Mouse (Mus musculus): ENCODE results near the gene Unc5b. TPM values are rescaled to one million over a fixed set of nuclear protein-coding genes. Genes with fewer than 3 reads are reported as not detected.

The Unc5b gene
- polyA plus RNA-seq, 1 experiment = not detected

DNA sequence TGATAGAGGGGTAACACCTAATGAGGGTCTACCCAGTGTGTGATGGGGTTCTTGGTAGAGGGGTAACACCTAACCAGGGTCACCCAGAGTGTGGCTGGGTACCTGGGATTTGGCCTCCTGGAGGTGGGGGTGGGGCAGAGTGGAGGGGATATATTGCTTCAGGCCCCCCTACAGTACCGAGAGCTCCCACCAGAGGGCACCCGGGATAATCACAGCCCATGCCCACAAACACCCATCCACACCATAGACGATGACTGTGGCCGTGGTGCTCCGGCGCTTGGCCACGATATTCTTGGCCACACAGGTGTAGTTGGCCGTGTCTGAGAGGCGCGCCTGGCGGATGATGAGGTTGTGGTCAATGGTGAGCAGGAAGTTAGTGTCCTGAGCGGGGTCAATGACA is 52.8 kb downstream of the Unc5b start:
- Histone ChIP-seq H3K4me1 (ENCODE audit: control insufficient read depth) (no peaks in the 10 kb centered on the region), H3K27me3 (ENCODE audit: control insufficient read depth) (no peaks in the 10 kb centered on the region), H3K36me3 (ENCODE audit: control insufficient read depth) (no peaks in the 10 kb centered on the region), H3K4me3 (replicated peaks) (no peak overlapping the region), H3K9me3 (ENCODE audit: control insufficient read depth, low read length) (no peaks in the 10 kb centered on the region)
- TF ChIP-seq TAL1 (IDR thresholded peaks at IDR 0.05; ENCODE audit: low read length) (no peak), GATA1 (IDR thresholded peaks at IDR 0.05; ENCODE audit: low read length) (no peak)

DNA sequence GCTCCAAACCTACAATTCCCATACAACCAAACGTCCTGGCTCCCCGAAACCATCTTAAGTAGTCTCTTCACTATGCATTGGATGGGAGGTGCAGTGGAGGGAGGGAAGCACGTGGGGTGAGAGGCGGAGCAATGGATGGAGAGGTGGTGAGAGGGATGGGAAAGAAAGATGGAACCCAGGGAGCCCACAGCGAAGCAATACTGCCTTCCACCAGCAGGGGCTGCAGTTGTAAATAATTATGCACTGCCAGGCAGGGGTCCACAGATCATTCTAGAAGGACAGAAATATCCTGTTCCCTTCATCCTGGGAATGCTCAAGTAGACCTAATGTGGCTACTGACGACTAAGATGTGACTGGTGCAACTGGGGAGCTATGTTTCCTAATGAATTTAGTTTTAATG is 55.9 kb downstream of the Unc5b start:
- TF ChIP-seq GATA1 (IDR thresholded peaks at IDR 0.05; ENCODE audit: low read length) (no peak), TAL1 (IDR thresholded peaks at IDR 0.05; ENCODE audit: low read length) (no peak)
- no peaks in the 10 kb centered on the region for H3K4me1 ChIP-seq (ENCODE audit: control insufficient read depth)
- no peaks in the 10 kb centered on the region for H3K36me3 ChIP-seq (ENCODE audit: control insufficient read depth)
- no peaks in the 10 kb centered on the region for H3K27me3 ChIP-seq (ENCODE audit: control insufficient read depth)
- no peak overlapping the region for H3K4me3 ChIP-seq (replicated peaks)
- H3K9me3 ChIP-seq (ENCODE audit: control insufficient read depth, low read length) = no peaks in the 10 kb centered on the region

DNA sequence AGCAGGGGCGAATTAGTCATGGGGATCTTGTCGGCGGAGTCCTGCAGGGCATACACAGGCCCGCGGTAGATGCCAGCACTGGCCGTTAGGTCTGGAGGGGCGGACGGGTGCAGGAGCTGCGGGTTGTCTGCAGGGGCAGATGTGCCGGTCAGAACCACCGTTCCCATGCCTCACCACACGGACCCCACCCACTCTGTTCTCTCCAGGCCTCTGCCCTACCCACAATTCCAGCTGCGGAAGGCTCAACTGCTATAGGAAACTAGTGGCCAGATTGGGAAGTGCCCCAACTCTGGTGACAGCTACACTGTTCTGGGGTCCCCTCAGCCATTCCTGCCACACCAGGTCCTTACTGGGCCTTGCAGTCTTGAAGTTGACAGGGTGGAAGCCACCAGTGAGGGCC is 56.8 kb downstream of the Unc5b start:
- H3K36me3 ChIP-seq (ENCODE audit: control insufficient read depth) = no peaks in the 10 kb centered on the region
- no peak overlapping the region for H3K4me3 ChIP-seq (replicated peaks)
- H3K4me1 ChIP-seq (ENCODE audit: control insufficient read depth) = no peaks in the 10 kb centered on the region
- H3K27me3 ChIP-seq (ENCODE audit: control insufficient read depth) = no peaks in the 10 kb centered on the region
- no peaks in the 10 kb centered on the region for H3K9me3 ChIP-seq (ENCODE audit: control insufficient read depth, low read length)
- TF ChIP-seq GATA1 (IDR thresholded peaks at IDR 0.05; ENCODE audit: low read length) = no peak
- TF ChIP-seq TAL1 (IDR thresholded peaks at IDR 0.05; ENCODE audit: low read length) = no peak

DNA sequence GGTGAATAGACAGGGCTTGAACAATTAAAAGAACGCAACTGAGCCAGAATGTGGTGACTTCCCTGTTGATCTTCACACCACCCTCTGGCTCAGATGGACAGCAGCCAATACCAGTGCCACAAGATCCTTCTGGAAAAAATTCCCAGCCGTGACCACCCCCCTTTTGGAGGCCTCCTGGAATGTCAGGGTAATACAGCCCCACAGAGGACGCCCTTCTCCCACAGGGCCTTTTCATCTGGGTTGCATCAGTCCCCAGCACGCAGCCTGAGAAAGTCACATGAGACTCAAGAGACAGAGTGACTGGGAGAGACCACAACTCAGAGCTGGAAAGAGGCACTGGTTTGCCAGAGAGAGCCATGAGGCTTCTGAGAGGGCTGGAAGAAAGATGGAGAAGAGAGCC is 60.5 kb downstream of the Unc5b start:
- no peak overlapping the region for H3K4me3 ChIP-seq (replicated peaks)
- no peaks in the 10 kb centered on the region for H3K36me3 ChIP-seq (ENCODE audit: control insufficient read depth)
- H3K4me1 ChIP-seq (ENCODE audit: control insufficient read depth) = no peaks in the 10 kb centered on the region
- TF ChIP-seq GATA1 (IDR thresholded peaks at IDR 0.05; ENCODE audit: low read length) (no peak), TAL1 (IDR thresholded peaks at IDR 0.05; ENCODE audit: low read length) (no peak)
- no peaks in the 10 kb centered on the region for H3K27me3 ChIP-seq (ENCODE audit: control insufficient read depth)
- no peaks in the 10 kb centered on the region for H3K9me3 ChIP-seq (ENCODE audit: control insufficient read depth, low read length)

DNA sequence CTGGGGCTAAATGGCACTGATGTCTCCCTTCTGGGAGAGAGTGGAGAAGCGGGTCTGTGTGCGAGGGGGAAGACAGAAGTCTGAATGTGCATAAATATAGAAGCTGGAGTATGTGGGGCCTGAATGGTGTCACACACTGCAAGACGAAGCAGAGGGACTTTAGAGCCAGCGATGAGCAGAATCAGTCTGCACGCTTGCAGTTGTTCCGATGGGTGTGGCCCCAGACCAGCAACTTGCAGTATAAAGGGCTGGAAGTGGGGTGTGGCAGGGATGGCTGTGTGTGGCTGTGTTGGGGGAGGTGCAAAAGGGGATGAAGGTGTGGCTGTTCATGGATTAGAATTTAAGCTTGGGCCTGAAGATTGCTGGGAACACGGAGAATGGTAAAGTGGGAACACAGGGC is 62.8 kb downstream of the Unc5b start:
- TF ChIP-seq TAL1 (IDR thresholded peaks at IDR 0.05; ENCODE audit: low read length) = no peak
- TF ChIP-seq GATA1 (IDR thresholded peaks at IDR 0.05; ENCODE audit: low read length) = no peak
- H3K36me3 ChIP-seq (ENCODE audit: control insufficient read depth) = no peaks in the 10 kb centered on the region
- H3K4me1 ChIP-seq (ENCODE audit: control insufficient read depth) = no peaks in the 10 kb centered on the region
- no peaks in the 10 kb centered on the region for H3K9me3 ChIP-seq (ENCODE audit: control insufficient read depth, low read length)
- no peak overlapping the region for H3K4me3 ChIP-seq (replicated peaks)
- no peaks in the 10 kb centered on the region for H3K27me3 ChIP-seq (ENCODE audit: control insufficient read depth)

DNA sequence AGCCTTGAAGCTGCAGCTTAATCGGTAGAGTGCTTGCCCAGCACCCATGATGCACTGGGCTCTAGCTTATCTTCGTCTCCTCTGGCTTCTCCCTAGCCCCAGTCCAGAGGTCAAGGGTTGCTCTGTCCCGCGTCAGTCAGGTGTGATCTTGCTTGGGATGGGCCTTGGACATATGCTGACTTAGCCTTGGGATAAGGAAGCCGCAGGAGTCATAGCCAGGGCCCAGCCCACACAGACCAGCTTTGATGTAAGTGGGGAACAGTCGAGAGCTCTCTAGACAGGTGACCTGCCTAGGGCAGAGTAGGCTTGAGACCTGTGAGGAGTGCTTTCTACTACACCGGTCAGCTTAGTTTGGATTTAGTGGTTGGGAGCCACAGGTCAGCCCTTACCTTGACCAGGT is 64.0 kb downstream of the Unc5b start:
- no peak overlapping the region for H3K4me3 ChIP-seq (replicated peaks)
- H3K27me3 ChIP-seq (ENCODE audit: control insufficient read depth) = no peaks in the 10 kb centered on the region
- no peaks in the 10 kb centered on the region for H3K36me3 ChIP-seq (ENCODE audit: control insufficient read depth)
- TF ChIP-seq TAL1 (IDR thresholded peaks at IDR 0.05; ENCODE audit: low read length) = no peak
- no peak for TF ChIP-seq GATA1 (IDR thresholded peaks at IDR 0.05; ENCODE audit: low read length)
- H3K4me1 ChIP-seq (ENCODE audit: control insufficient read depth) = no peaks in the 10 kb centered on the region
- H3K9me3 ChIP-seq (ENCODE audit: control insufficient read depth, low read length) = no peaks in the 10 kb centered on the region

DNA sequence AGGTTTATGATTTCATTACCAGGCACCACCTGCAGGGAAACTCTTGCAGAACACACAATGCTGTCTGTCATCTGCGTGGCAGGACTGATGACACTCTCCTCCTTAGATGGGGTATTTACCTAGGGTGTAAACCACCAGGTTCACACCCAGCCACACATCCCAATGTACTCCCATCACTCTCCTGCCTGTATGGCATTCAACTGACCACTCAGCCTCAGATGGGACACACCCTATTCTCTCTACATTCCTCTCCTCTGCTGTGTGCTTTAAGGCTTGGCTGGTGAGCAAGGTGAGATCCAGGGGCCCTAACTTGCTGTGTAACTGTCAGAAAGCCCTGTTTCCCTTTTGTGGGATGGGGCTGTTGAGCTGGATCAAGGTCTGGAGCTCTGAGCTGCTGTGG is 69.3 kb downstream of the Unc5b start:
- no peak overlapping the region for H3K4me3 ChIP-seq (replicated peaks)
- TF ChIP-seq TAL1 (IDR thresholded peaks at IDR 0.05; ENCODE audit: low read length) = no peak
- TF ChIP-seq GATA1 (IDR thresholded peaks at IDR 0.05; ENCODE audit: low read length) = no peak
- H3K36me3 ChIP-seq (ENCODE audit: control insufficient read depth) = no peaks in the 10 kb centered on the region
- H3K9me3 ChIP-seq (ENCODE audit: control insufficient read depth, low read length) = no peaks in the 10 kb centered on the region
- no peaks in the 10 kb centered on the region for H3K27me3 ChIP-seq (ENCODE audit: control insufficient read depth)
- no peaks in the 10 kb centered on the region for H3K4me1 ChIP-seq (ENCODE audit: control insufficient read depth)

DNA sequence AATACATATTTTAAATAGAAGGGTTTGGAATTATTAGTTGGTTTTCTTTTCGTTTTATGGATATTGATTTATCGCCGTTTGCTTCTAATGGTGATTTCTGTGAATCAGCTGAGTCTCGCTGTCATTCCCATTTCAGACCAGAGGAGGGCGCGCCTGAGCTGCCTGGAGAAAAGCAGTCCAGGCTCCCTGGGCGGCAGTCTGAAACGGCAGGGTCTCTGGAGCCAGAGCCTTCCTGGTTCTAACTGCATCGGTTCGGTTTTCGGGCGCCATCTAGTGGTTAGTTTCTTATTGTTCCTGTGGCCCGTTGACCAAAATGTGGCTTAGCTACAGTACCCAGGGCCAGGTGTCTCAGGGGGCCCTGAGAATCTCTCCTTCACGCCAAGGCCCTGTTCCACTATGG is 71.0 kb downstream of the Unc5b start:
- H3K36me3 ChIP-seq (ENCODE audit: control insufficient read depth) = no peaks in the 10 kb centered on the region
- no peak overlapping the region for H3K4me3 ChIP-seq (replicated peaks)
- H3K4me1 ChIP-seq (ENCODE audit: control insufficient read depth) = no peaks in the 10 kb centered on the region
- TF ChIP-seq GATA1 (IDR thresholded peaks at IDR 0.05; ENCODE audit: low read length) (no peak), TAL1 (IDR thresholded peaks at IDR 0.05; ENCODE audit: low read length) (no peak)
- no peaks in the 10 kb centered on the region for H3K27me3 ChIP-seq (ENCODE audit: control insufficient read depth)
- H3K9me3 ChIP-seq (ENCODE audit: control insufficient read depth, low read length) = no peaks in the 10 kb centered on the region; the same call in 1 of the 2 replicates

DNA sequence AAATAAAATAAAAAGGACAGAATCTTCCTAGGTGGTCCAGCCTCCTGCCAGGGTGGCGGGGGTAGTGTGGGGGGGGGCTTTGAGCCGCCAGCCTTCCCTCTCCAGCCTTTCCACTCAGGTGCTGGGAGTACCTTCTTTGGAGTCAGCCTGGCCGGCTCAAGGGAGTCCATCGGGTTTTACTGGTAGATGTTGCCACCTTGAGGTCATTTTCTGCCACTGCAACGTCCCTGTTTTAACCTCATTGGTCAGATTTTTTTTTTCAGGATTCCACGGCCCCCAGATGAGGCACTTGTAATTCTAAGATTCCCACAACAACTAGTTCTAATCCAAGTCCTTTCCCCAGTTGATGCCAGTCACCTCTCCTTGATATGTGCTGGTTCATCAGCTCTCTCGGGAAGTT is 74.4 kb downstream of the Unc5b start:
- Histone ChIP-seq H3K36me3 (ENCODE audit: control insufficient read depth) (no peaks in the 10 kb centered on the region), H3K4me3 (replicated peaks) (no peak overlapping the region), H3K9me3 (ENCODE audit: control insufficient read depth, low read length) (no peaks in the 10 kb centered on the region; the same call in 1 of the 2 replicates), H3K27me3 (ENCODE audit: control insufficient read depth) (no peaks in the 10 kb centered on the region), H3K4me1 (ENCODE audit: control insufficient read depth) (peaks cover 14% of the 10 kb centered on the region)
- TF ChIP-seq GATA1 (IDR thresholded peaks at IDR 0.05; ENCODE audit: low read length) (no peak), TAL1 (IDR thresholded peaks at IDR 0.05; ENCODE audit: low read length) (no peak)

DNA sequence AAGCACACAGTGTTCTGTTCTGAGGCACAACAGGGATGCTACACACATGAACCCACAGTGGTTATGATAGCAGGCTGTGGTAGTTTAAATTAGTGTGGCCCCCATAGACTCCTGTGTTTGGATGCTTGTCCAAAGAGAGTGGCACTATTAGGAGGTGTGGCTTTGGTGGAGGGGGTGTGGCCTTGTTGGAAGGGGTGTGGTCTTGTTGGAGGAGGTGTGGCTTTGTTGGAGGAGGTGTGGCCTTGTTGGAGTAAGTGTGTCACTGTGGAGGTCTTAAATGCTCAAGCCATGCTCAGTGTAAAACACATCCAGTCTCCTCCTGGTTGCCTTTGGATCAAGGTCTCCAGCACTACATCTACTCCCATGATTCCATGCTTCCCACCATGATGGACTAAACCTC is 75.2 kb downstream of the Unc5b start:
- Histone ChIP-seq H3K36me3 (ENCODE audit: control insufficient read depth) (no peaks in the 10 kb centered on the region), H3K9me3 (ENCODE audit: control insufficient read depth, low read length) (no peaks in the 10 kb centered on the region; the same call in 1 of the 2 replicates), H3K4me3 (replicated peaks) (no peak overlapping the region), H3K4me1 (ENCODE audit: control insufficient read depth) (peaks cover 17% of the 10 kb centered on the region), H3K27me3 (ENCODE audit: control insufficient read depth) (no peaks in the 10 kb centered on the region)
- TF ChIP-seq TAL1 (IDR thresholded peaks at IDR 0.05; ENCODE audit: low read length) (no peak), GATA1 (IDR thresholded peaks at IDR 0.05; ENCODE audit: low read length) (no peak)

All from erythroblast, embryonic 14.5 days (primary cell).